Mouse (Mus musculus) heart, adult 2 months (tissue): Measurements from ENCODE around the gene Tbc1d1.

ENCODE experiments used
- CTCF ChIP-seq: fragments of 200-600 bp; IDR thresholded peaks from 2 replicates; pipeline ENCODE4 v1.8.1; 2022; ENCODE audit warnings: antibody characterized with exemption, mild to moderate bottlenecking, moderate library complexity
- EP300 ChIP-seq: fragments of 200-500 bp; IDR thresholded peaks from 2 replicates; pipeline ENCODE4 v1.6.1; 2011; ENCODE audit warnings: low read depth, low read length, control low read depth; ENCODE audit not compliant: insufficient read depth

GRCm38 (mm10) chr5:64400742-64401141 is 244.6 kb downstream of the Tbc1d1 start:
- TF ChIP-seq EP300: no peak
- TF ChIP-seq CTCF: no peak
